Mouse (Mus musculus): ENCODE results near the gene Rgs12.

Rgs12 gene

GRCm38 (mm10) chr5:34948861-34949760 lies at the start of gene Rgs12:
Rgs12 (plus strand) TSS chr5:34949445.
- peak; percentile 23 for DNase-seq

- DNase-seq = no peak
Measured at GRCm38 (mm10) chr5:34899787-34900469, 49.3 kb upstream of the Rgs12 start.

GRCm38 (mm10) chr5:34902371-34902770 lies 46.9 kb upstream of the Rgs12 start:
- no peak for DNase-seq

- DNase-seq = peak; percentile 74
Measured at GRCm38 (mm10) chr5:34902811-34903385, 46.3 kb upstream of the Rgs12 start.

- no peak for DNase-seq
Measured at GRCm38 (mm10) chr5:34904412-34904811, 44.8 kb upstream of the Rgs12 start.

GRCm38 (mm10) chr5:34907230-34907629 lies 42.0 kb upstream of the Rgs12 start:
- DNase-seq = no peak

- no peak for DNase-seq
Measured at GRCm38 (mm10) chr5:34907910-34908725, 41.1 kb upstream of the Rgs12 start, which contains the start of gene Msantd1. Msantd1 (plus strand) TSS chr5:34908012.

- DNase-seq = no peak
Measured at GRCm38 (mm10) chr5:34908726-34909633, 40.3 kb upstream of the Rgs12 start.

- no peak for DNase-seq
Measured at GRCm38 (mm10) chr5:34909634-34910503, 39.4 kb upstream of the Rgs12 start.

GRCm38 (mm10) chr5:34910504-34910815 lies 38.8 kb upstream of the Rgs12 start:
- DNase-seq = no peak

- DNase-seq = peak; percentile 48
Measured at GRCm38 (mm10) chr5:34915801-34916200, 33.4 kb upstream of the Rgs12 start.

GRCm38 (mm10) chr5:34917234-34917655 lies 32.0 kb upstream of the Rgs12 start:
- no peak for DNase-seq

- DNase-seq = no peak
Measured at GRCm38 (mm10) chr5:34918785-34919184, 30.5 kb upstream of the Rgs12 start.

GRCm38 (mm10) chr5:34922531-34922930 lies 26.7 kb upstream of the Rgs12 start:
- no peak for DNase-seq

GRCm38 (mm10) chr5:34923920-34924319 lies 25.3 kb upstream of the Rgs12 start:
- no peak for DNase-seq

GRCm38 (mm10) chr5:34924519-34924918 lies 24.7 kb upstream of the Rgs12 start:
- no peak for DNase-seq

GRCm38 (mm10) chr5:34927648-34928047 lies 21.6 kb upstream of the Rgs12 start:
- DNase-seq = no peak

GRCm38 (mm10) chr5:34930151-34930975 lies 18.9 kb upstream of the Rgs12 start:
- DNase-seq = no peak

GRCm38 (mm10) chr5:34931091-34931490 lies 18.2 kb upstream of the Rgs12 start:
- no peak for DNase-seq

Measured in cerebellum, adult 8-10 months (tissue).